Mouse (Mus musculus): Measurements from ENCODE around the gene H2-M10.6. TPM values are rescaled to one million over a fixed set of nuclear protein-coding genes. Genes with fewer than 3 reads are reported as not detected.

H2-M10.6 gene
- polyA plus RNA-seq, 1 experiment: not detected

DNA sequence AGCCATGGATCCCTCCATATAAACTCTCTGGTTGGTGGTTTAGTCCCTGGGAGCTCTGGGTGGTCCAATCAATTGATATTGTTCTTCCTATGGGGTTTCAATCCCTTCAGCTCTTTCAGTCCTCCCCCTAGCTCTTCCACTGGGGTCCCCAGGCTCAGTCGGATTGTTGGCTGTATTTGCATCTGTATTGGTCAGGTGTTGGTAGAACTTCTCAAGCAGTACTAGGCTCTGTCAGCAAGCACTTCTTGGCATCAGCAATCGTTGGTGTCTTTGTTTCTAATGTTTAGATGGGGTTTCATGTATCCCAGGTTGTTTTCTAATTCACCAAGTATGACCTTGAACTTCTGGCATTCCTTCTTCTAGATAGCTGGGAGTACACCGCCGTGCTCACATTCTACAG, 20.7 kb downstream of the H2-M10.6 start:
- H3K4me1 ChIP-seq (ENCODE audit: control insufficient read depth, insufficient read depth, insufficient read length, low read length): peaks cover 5% of the 10 kb centered on the region; the same call in 1 of the 2 replicates
- H3K27ac ChIP-seq (replicated peaks; ENCODE audit: low read depth, low read length): no peak overlapping the region
- no peak overlapping the region for H3K4me3 ChIP-seq (ENCODE audit: insufficient read depth, low read depth, low read length)

DNA sequence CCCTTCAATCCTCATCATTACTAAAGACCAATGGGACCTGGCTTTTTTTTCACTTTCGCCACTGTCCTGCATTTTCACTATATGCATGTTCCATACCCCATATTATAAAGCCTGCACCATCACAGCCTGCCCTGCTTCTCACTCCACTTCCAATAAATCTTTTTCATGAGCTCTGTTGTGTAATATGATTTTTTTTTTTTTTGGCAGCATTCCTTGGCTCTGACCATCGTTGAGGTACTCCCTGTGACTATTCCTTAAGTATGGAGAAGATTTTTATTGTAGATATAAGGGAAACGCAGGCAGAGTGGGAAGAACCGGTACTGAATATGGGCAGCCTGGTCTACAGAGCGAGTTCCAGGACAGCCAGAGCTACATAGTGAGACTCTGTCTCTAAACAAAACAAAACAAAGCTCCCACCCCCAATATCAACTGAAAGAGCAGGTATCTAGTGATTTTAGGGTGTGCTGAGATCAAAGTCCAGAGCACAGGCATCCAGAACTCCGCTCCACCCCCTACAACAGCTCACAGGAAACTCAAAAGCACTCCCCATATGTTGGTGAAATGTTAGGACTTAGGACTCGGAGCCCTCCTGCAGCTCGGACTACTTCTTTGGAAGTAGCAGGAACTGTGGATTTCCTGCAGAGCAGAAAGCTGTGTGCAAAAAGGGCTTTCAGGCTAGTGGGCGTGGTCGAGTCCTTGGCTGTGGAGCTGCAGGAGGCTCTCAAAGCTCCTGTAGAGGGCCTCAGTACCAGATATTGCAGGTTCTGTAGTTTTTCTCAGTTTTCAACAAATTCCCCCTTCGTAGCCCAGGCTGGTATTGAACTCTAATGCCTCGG, 23.8 kb downstream of the H2-M10.6 start:
- H3K4me1 ChIP-seq (ENCODE audit: control insufficient read depth, insufficient read depth, insufficient read length, low read length): peaks cover 5% of the 10 kb centered on the region; the same call in 1 of the 2 replicates
- peak overlapping the region; percentile 89 for H3K27ac ChIP-seq (replicated peaks; ENCODE audit: low read depth, low read length)
- H3K4me3 ChIP-seq (ENCODE audit: insufficient read depth, low read depth, low read length): peak overlapping the region; percentile 64

DNA sequence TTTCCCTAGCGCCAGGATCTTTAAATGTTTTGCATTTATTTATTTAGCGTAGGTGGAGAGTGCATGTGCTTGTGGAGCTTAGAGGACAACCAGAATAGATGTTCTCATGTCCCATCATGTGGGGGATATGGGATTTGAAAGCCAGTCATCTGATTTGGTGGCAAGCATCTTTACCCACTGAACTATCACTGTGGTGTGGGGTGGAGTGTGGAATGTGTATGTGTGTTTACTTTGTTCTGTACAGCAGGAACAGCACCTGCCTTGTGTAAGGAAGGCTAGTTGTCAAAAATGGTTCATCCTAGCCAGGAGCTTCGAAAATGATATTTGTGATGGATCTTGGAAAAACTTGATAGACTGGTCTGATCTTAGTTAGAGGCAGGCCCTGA, 24.4 kb downstream of the H2-M10.6 start:
- H3K4me1 ChIP-seq (ENCODE audit: control insufficient read depth, insufficient read depth, insufficient read length, low read length): peaks cover 5% of the 10 kb centered on the region; the same call in 1 of the 2 replicates
- H3K27ac ChIP-seq (replicated peaks; ENCODE audit: low read depth, low read length): peak overlapping the region; percentile 89
- H3K4me3 ChIP-seq (ENCODE audit: insufficient read depth, low read depth, low read length): peak overlapping the region; percentile 64

DNA sequence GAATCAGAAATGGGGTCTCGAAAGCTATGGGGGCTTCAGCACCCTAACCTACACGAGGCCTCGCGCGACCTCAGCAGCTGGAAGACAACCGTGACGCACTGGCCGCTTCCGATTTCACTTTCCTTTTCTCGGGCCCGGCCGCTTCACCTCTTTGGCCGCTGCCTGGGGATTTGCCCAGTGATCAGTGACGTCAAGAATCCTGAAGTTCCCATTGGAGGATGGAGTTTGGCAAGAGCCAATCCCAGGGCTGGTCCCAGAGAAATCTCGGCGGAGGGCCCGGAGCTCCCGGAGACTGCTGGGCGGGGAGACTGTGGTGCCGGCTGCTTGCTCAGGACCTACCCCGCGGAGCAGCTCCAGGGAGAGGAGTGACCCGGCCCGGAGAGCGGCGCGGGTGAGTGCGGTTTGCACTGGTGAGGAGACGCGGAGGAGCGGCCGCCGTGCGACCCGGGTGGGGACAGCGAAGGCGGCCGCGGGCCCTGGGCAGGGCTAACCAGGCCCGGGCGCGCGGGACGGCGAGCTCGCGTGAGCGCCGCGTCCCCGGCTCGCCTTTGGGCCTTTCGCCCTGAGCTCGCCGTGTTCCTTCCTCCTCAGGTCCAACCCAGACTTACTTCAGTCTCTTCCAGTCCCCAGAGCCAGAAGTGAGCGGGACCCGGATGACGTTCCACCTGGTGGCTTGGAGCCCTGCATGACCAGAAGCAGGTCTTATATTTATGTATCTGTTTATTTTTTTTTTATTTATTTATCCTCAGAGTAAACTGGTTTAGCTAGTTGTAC, 25.1 kb downstream of the H2-M10.6 start, which contains the start of gene Trim26:
Gene Trim26 (plus strand): TSS at position 261 of the 774 bp plus-strand sequence.
- H3K27ac ChIP-seq (replicated peaks; ENCODE audit: low read depth, low read length): peak within 1 kb of the TSS; percentile 89
- peaks cover 5% of the 10 kb centered on the region; the same call in 1 of the 2 replicates for H3K4me1 ChIP-seq (ENCODE audit: control insufficient read depth, insufficient read depth, insufficient read length, low read length)
- H3K4me3 ChIP-seq (ENCODE audit: insufficient read depth, low read depth, low read length): peak within 1 kb of the TSS; percentile 78

DNA sequence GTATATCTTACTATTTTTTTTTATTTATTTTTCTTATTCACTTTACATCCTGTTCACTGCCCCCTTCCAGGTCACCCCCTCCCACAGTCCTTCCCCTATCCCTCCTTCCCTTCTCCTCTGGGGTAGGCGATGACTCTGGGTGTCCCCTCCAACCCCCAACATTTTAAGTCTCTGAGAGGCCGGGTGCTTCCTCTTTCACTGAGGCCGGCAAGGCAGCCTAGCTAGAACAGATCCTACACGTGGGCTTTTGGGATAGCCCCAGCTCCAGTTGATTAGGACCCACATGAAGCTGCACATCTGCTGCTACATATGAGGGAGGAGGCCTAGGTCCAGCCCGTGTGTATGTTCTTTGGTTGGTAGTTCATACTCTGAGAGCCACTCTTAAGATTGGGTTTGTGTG, 27.0 kb downstream of the H2-M10.6 start:
- no peak overlapping the region for H3K4me3 ChIP-seq (ENCODE audit: insufficient read depth, low read depth, low read length)
- H3K27ac ChIP-seq (replicated peaks; ENCODE audit: low read depth, low read length): no peak overlapping the region
- H3K4me1 ChIP-seq (ENCODE audit: control insufficient read depth, insufficient read depth, insufficient read length, low read length): peaks cover 8% of the 10 kb centered on the region; the same call in 1 of the 2 replicates

DNA sequence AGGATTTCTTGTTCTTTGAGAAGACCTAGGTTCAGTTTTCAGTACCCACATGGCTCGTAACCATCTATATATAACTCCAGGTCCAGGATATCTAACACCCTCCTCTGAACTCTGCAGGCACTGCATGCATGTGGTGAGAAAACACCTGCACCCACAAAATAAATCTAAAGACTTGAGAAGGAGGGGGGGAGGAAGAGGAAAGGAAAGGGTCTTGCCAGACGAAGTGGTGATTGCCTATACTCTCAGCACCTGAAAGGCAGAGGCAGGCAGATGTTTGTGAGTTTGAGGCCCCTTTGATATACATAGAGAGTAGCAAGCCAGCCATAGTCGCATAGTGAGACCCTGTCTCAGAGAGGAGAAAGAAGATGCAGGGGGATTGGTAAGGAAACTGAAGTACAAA, 28.0 kb downstream of the H2-M10.6 start:
- Histone ChIP-seq H3K4me3 (ENCODE audit: insufficient read depth, low read depth, low read length) (no peak overlapping the region), H3K27ac (replicated peaks; ENCODE audit: low read depth, low read length) (no peak overlapping the region), H3K4me1 (ENCODE audit: control insufficient read depth, insufficient read depth, insufficient read length, low read length) (peaks cover 12% of the 10 kb centered on the region; the same call in 1 of the 2 replicates)

DNA sequence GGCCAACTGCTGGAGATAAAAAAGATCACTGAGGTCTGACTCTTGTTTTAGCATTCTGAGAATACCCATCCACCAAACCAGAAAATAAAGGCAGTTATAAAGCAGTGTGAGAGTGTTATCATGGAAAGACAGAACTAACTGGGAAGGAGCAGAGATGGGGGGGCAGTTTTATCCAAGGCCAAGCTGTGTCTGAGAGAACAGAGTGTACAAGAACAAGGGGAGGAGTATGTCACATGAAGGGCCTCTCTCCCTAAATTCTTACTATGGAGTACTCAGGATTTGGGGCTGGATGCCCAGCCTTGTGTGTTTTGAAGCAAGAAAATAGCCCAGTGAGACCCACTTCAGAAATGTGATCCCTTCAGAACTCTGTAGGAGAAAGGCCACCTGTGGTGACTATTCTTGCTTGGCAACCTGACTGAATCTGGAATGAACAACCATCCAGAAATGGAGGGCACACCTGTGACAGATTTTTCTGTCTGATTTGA, 29.0 kb downstream of the H2-M10.6 start:
- no peak overlapping the region for H3K27ac ChIP-seq (replicated peaks; ENCODE audit: low read depth, low read length)
- no peak overlapping the region for H3K4me3 ChIP-seq (ENCODE audit: insufficient read depth, low read depth, low read length)
- H3K4me1 ChIP-seq (ENCODE audit: control insufficient read depth, insufficient read depth, insufficient read length, low read length): peaks cover 13% of the 10 kb centered on the region; the same call in 1 of the 2 replicates

DNA sequence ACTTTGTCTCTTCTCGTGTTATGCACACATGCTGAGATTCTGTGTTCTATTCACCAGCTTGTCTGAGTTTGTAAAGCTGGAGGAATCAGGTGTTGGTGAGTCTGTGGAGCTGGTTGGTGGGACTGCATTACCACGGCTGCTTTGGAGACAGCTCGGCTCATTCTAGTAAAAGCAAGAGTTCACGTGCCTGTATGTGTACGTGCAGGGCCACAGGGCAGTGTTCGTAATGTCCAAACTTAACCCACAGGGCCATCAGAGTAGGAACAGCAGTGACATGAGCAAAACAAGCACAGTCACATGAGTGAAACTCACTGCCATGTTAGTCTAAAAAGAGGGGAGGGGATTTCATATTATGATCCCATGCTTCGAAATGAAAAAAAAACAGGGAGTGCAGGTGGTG, 31.7 kb downstream of the H2-M10.6 start:
- no peak overlapping the region for H3K27ac ChIP-seq (replicated peaks; ENCODE audit: low read depth, low read length)
- H3K4me1 ChIP-seq (ENCODE audit: control insufficient read depth, insufficient read depth, insufficient read length, low read length): peaks cover 11% of the 10 kb centered on the region; the same call in 1 of the 2 replicates
- no peak overlapping the region for H3K4me3 ChIP-seq (ENCODE audit: insufficient read depth, low read depth, low read length)

DNA sequence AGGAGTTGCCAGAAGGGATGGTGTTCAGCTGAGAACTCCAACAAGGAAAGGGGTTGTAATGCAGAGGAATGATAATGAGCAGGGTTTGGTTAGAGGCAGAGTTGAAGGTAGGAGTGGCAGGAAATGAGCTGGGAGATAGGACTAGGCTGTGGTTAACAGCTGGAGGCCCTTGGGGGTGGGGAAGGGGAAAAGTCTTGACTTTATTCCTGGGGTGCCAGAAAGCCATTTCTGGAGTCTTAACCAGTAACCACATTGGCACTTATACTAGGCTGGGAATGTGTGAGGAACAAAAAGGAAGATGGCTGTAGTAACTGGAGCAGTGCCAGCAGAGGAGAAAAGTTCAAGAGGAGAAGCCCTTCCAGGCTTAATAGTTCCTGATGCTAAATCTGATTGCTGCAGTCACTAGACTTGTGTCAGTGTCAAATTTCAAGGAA, 32.3 kb downstream of the H2-M10.6 start:
- peaks cover 13% of the 10 kb centered on the region; the same call in 1 of the 2 replicates for H3K4me1 ChIP-seq (ENCODE audit: control insufficient read depth, insufficient read depth, insufficient read length, low read length)
- H3K27ac ChIP-seq (replicated peaks; ENCODE audit: low read depth, low read length): peak overlapping the region; percentile 33; the same call in 1 of the 2 replicates

DNA sequence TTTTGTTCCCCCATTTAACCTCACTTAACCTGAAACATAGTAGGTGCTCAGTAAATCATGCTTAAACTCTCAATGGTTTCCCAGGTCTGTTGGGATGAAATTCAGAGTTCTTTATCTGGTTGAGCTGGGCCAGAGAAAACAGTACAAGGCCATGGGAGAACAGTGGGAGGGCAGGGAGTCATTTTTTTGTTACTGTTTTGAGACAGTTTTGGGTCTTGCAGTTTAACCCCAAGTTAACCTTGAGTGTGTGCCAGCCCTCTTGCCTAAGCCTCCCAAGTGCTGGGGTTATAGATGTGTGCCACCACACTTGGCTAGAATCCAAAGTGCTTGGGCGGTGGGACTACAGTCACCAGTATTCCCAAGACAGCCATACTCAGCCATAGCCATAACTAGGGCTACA, 32.8 kb downstream of the H2-M10.6 start:
- H3K27ac ChIP-seq (replicated peaks; ENCODE audit: low read depth, low read length): no peak overlapping the region
- H3K4me1 ChIP-seq (ENCODE audit: control insufficient read depth, insufficient read depth, insufficient read length, low read length): peaks cover 13% of the 10 kb centered on the region; the same call in 1 of the 2 replicates
- H3K4me3 ChIP-seq (ENCODE audit: insufficient read depth, low read depth, low read length): no peak overlapping the region

More for the DNA sequence above, 32.3 kb downstream of the H2-M10.6 start:
- H3K4me3 ChIP-seq (ENCODE audit: insufficient read depth, low read depth, low read length): no peak overlapping the region

DNA sequence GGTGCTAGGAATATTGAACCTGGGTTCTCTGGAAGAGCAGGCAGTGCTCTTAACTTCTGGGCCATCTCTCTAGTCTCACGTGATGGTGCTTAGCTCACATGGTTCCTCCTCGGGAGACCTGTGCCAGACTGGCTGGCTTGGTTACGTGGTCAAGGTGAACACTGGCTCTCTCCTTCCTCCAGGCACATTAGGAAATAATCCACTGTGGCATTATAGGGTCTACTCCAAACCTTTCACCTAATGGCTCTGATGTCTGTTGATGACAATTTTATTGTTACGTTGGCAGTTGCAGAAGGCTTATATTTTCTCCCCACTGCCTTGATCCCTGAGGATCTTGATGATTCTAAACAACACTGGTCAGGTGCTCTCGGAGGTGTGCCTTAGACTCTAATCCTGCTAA, 36.9 kb downstream of the H2-M10.6 start:
- Histone ChIP-seq H3K4me3 (ENCODE audit: insufficient read depth, low read depth, low read length) (no peak overlapping the region), H3K27ac (replicated peaks; ENCODE audit: low read depth, low read length) (no peak overlapping the region), H3K4me1 (ENCODE audit: control insufficient read depth, insufficient read depth, insufficient read length, low read length) (peaks cover 10% of the 10 kb centered on the region; the same call in 1 of the 2 replicates)

DNA sequence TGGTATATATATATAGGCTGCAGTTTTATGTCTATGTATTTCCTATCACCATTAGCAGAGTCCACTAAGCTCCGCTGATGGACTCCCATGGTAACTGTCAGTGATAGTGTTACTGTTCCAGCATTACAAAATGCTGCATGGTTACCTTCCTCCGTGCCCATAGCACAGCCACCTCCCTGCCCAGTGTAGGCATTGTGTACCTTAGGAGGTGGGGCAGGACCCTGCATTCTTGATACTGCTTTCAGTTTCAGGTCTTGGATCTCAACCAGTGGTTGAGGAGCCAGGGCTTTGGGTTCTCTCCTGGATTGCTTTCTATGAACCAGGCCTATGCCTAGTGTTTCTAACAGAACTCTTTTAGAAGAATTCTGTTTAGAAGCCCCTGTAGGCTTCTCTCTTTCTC, 38.0 kb downstream of the H2-M10.6 start:
- no peak overlapping the region for H3K4me3 ChIP-seq (ENCODE audit: insufficient read depth, low read depth, low read length)
- 0 out of 2 replicates have a peak, but pooled peaks cover 5% of the 10 kb centered on the region for H3K4me1 ChIP-seq (ENCODE audit: control insufficient read depth, insufficient read depth, insufficient read length, low read length)
- H3K27ac ChIP-seq (replicated peaks; ENCODE audit: low read depth, low read length): no peak overlapping the region

DNA sequence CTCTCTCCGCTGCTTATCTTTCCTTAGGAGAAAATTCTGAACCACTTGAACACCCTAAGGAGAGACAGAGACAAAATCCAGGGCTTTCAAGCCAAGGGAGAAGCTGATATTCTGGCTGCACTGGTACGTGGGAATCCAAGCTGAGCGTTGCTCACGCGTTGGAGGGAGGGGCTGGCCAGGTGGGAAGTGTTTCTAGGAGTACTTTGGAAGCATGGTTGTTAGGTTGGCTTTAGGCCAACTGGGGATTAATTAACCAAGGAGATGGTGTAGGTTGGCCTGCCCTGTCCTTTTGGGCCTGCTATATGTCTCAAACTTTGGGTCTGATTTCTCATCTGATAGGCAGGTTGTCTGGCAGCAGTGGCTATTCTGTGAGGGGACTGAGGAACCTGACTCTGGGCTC, 39.2 kb downstream of the H2-M10.6 start:
- Histone ChIP-seq H3K27ac (replicated peaks; ENCODE audit: low read depth, low read length) (no peak overlapping the region), H3K4me1 (ENCODE audit: control insufficient read depth, insufficient read depth, insufficient read length, low read length) (0 out of 2 replicates have a peak, but pooled peaks cover 2% of the 10 kb centered on the region), H3K4me3 (ENCODE audit: insufficient read depth, low read depth, low read length) (no peak overlapping the region)

DNA sequence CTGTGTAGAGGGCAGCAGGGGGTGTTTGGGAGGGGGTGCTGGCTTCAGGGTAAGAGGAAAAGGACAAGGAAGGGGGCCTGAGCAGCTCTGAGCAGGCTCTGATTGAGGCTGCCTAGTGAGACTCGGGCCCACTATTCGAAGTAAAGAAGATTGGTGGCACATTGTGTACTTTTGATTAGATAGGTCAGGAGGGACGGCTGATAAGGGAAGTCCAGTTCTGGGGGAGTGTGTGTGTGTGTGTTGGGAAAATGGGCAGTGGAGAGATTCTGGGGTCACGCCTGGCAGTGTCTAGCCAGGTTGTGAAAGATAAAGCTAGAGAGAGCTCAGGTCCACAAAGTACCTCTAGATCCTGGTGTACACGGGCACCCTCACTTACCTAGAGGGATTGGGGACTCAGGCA, 39.7 kb downstream of the H2-M10.6 start:
- H3K27ac ChIP-seq (replicated peaks; ENCODE audit: low read depth, low read length): no peak overlapping the region
- 0 out of 2 replicates have a peak, but pooled peaks cover 2% of the 10 kb centered on the region for H3K4me1 ChIP-seq (ENCODE audit: control insufficient read depth, insufficient read depth, insufficient read length, low read length)
- no peak overlapping the region for H3K4me3 ChIP-seq (ENCODE audit: insufficient read depth, low read depth, low read length)

DNA sequence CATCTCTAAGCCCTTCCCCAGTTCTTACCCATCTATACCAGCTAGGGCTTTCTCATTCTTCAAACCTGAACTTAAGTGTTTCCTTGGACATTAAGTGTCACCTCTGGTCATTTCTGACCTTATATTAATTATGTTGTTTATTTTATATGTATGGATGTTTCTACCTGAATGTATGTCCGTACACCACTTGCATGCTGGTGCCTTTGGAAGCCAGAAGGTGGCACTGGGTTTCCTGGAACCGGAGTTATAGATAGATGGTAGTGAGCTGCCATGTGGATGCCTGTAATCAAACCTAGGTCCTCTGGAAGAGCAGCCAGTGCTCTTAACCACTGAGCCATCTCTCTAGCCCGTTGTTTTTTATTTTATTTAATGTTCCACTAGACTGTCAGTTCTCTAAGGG, 43.5 kb downstream of the H2-M10.6 start:
- H3K4me3 ChIP-seq (ENCODE audit: insufficient read depth, low read depth, low read length): no peak overlapping the region
- no peaks in the 10 kb centered on the region for H3K4me1 ChIP-seq (ENCODE audit: control insufficient read depth, insufficient read depth, insufficient read length, low read length)

More for the DNA sequence above, 43.5 kb downstream of the H2-M10.6 start:
- H3K27ac ChIP-seq (replicated peaks; ENCODE audit: low read depth, low read length): no peak overlapping the region

All from brown adipose tissue, adult 24 weeks (tissue).